Mouse (Mus musculus): Measurements from ENCODE around the gene Gmppb.

The Gmppb gene

GRCm38 (mm10) chr9:108051184-108051930 is 2.3 kb downstream of the Gmppb start:
- no peak for DNase-seq (ENCODE audit: low spot score in 2 of 2)

DNA sequence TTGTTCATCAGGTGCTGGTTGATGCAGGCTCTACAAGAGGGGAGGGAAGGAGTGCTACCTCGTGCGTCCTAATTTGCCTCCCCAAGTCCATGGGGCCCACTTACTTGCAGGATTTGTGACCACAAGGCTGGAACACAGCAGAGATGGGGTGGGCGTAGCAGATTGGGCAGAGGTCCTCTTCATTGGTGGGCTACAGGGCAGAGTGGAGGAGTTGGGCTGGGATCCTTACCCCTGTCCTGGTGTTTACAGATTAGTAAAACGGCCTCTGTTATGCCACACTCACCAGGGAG is 2.8 kb downstream of the Gmppb start:
- DNase-seq (ENCODE audit: low spot score in 2 of 2) = no peak

DNA sequence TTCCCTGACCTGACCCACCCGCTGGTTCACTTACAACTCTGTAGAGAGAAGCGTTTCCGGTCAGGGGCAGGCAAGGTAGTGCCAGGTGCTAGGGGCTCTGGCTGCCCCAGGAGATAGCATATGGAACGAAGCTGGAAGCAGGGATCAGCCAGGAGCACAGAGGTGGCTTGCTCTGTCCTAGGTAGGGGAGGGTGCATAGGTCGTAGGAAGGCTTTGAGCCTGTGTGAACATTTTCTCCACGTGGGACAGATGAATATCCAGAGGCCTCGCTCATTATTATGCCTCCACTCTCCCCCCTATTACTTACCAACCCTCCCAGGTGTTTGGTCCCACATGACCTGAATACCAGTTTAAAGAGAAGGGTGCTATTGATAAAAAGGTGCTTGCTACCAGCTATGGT is 3.4 kb downstream of the Gmppb start:
- DNase-seq (ENCODE audit: low spot score in 2 of 2) = no peak

GRCm38 (mm10) chr9:108052885-108053664 is 4.0 kb downstream of the Gmppb start, which contains the start of gene Amigo3:
TSS of gene Amigo3 (plus strand) at chr9:108053159.
- DNase-seq (ENCODE audit: low spot score in 2 of 2) = peak; percentile 96 to 98

DNA sequence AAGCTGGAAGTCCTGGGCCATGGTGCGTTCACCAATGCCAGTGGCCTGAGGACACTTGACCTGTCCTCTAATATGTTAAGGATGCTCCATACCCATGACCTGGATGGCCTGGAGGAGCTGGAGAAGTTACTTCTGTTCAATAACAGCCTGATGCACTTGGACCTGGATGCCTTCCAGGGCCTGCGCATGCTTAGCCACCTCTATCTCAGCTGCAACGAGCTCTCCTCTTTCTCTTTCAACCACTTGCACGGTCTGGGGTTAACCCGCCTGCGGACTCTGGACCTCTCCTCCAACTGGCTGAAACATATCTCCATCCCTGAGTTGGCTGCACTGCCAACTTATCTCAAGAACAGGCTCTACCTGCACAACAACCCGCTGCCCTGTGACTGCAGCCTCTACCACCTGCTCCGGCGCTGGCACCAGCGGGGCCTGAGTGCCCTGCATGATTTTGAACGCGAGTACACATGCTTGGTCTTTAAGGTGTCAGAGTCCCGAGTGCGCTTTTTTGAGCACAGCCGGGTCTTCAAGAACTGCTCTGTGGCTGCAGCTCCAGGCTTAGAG is 4.7 kb downstream of the Gmppb start:
- DNase-seq (ENCODE audit: low spot score in 2 of 2) = no peak

DNA sequence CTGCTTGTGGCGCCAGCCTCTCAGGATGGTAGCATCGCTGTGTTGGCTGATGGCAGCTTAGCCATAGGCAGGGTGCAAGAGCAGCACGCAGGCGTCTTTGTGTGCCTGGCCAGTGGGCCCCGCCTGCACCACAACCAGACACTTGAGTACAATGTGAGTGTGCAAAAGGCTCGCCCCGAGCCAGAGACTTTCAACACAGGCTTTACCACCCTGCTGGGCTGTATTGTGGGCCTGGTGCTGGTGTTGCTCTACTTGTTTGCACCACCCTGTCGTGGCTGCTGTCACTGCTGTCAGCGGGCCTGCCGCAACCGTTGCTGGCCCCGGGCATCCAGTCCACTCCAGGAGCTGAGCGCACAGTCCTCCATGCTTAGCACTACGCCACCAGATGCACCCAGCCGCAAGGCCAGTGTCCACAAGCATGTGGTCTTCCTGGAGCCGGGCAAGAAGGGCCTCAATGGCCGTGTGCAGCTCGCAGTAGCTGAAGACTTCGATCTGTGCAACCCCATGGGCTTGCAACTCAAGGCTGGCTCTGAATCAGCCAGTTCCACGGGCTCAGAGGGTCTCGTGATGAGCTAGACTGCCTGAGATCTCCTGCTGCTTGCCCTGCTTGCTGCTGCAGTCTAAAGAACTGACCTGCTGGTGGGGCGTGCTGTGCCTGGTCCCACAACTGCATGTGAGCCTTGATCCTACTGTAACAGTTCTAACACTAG is 5.4 kb downstream of the Gmppb start:
- no peak for DNase-seq (ENCODE audit: low spot score in 2 of 2)

- DNase-seq (ENCODE audit: low spot score in 2 of 2) = no peak
Observed at GRCm38 (mm10) chr9:108055061-108055460, 6.0 kb downstream of the Gmppb start.

GRCm38 (mm10) chr9:108055661-108056237 is 6.7 kb downstream of the Gmppb start:
- no peak for DNase-seq (ENCODE audit: low spot score in 2 of 2)

DNA sequence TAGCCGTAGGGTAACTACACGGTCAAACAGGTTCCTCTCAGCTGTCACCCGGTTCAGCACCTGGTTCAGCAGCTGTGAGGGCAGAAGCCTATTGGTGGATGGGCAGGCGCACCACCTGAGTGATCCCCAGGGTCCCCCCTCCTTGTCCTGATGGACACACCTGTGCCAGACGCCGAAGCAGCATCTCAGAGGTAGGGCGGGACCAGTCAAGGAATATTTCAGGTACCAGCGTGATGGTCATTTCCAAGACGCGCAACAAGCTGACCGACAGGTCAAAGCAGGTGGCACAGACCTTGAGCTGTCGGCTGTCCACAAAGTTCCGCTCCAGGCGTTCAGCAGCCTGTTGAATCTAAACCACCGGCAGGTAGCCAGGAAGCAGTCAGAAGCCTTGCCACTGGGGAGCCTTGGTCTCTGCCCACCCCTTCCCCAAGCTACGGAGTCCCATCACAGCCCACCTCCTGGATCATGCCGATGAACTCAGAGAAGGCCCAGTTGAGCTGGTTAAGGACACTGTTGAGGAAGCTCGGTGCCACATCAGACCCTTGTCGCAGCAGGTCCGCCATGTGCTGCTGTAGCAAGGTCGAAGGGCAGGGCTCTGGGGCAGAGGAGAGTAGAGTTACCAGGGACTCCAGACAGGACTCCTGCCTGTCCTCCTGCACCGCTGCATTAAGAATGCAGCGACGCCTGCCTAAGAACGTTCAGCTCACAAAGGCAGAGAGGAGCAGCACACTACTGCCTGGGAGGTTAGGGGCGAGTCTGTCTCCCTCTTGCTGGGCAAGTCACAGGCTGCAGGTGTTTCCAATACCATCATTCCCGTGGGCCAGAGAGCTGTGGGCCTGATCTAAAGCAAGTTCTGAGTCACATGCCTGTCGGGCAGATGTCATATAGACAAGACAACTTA is 7.6 kb downstream of the Gmppb start:
- no peak for DNase-seq (ENCODE audit: low spot score in 2 of 2)

DNA sequence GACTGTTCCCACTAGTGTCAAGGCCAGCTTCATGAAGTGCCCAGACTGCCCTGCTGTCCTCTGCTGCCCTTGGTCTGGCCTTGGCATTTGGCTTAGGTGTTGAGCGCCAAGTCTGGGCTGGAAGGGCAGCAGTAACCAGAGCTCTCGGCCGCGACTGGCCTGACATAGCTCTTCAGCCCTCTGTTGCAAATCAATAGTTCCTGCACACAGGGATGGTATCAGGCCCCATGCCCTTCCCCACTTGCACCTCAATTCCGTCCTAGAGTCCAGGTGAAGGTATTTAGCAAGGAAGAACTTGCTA is 8.2 kb downstream of the Gmppb start:
- no peak for DNase-seq (ENCODE audit: low spot score in 2 of 2)

DNA sequence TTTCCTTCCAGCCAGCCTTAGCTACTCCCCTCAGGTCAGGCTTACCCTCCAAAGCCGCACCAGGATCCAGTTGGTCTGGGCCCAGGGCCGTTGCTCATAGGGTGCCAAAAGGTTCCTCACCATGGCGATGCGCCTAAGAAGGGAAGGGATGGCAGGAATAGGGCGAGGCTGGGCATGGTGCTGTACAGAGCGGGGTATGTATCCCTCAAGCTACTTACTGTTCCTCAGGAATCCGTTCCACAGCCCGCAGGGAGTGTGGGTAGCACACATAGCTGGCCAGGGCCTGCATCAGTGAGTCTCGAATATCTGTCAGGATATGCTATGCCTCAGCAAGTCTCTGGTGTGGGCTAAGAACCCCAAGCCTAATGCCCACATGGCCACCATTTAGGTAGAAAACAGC is 9.2 kb downstream of the Gmppb start:
- DNase-seq (ENCODE audit: low spot score in 2 of 2) = no peak

GRCm38 (mm10) chr9:108062142-108062541 is 13.1 kb downstream of the Gmppb start:
- no peak for DNase-seq (ENCODE audit: low spot score in 2 of 2)

DNA sequence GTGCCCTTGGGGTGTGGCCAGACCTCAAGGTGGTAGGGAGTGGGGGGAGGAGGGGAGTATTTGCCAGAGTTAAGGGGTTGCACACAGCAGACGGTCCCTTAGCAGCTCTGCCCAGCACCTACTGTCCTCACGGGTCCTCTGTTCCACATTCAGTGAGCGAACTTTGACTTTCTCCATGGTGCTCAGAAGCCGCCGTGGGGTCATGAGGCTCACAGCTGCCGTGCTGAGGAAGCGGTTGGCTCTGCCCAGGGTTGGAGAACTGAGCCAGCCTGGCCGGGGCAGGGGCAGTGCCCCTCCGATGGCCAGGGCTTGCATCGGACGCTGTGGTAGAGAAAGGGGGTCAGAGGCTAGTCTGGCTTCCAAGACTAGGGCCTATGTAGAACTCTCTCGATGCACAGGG is 14.3 kb downstream of the Gmppb start:
- no peak for DNase-seq (ENCODE audit: low spot score in 2 of 2)

GRCm38 (mm10) chr9:108065491-108066011 is 16.5 kb downstream of the Gmppb start:
- DNase-seq (ENCODE audit: low spot score in 2 of 2) = peak in 1 of 2 experiments; percentile 67

- DNase-seq (ENCODE audit: low spot score in 2 of 2) = no peak
Observed at GRCm38 (mm10) chr9:108067199-108067598, 18.2 kb downstream of the Gmppb start.

GRCm38 (mm10) chr9:108067900-108068299 is 18.9 kb downstream of the Gmppb start:
- peak; percentile 72 to 88 for DNase-seq (ENCODE audit: low spot score in 2 of 2)

DNA sequence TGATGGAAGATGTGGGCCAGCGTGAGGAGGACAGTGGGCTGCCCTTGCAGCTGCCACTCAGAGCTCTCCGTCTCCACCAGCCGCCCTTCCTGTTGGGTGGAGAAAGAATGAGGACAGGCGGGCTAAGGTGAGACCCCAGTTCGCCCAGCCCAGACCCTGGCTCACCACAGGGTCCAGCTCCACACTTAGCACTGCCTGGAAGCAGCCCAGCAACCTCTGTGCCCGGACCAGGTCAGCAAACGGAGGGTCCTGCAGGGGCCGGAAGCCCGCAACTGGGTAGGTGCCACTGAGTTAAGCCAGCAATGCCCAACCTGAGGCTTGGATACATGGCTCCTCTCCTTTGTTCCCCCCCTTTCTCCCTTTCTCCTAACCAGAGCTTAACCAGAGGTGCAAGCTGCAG is 20.0 kb downstream of the Gmppb start:
- no peak for DNase-seq (ENCODE audit: low spot score in 2 of 2)

DNA sequence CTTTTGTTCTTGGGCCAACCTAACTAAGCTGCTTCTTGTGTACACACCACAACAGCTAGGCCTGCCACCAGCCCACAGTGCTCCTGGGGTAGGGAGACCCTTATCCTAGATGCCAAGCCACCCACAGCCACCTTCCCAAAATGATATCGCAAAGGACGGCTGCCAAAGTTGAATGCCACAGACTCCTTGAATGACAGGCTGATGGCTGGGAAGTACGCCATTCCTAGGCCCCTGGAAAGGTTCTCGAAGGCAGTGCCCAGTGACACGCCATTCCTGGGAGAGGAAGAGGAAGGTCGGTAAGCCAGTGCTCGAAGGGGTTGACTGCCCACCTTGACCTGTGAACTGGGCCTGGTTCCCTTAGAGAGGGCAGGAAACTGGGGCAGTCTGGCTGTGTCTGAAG is 20.5 kb downstream of the Gmppb start:
- DNase-seq (ENCODE audit: low spot score in 2 of 2) = no peak

- DNase-seq (ENCODE audit: low spot score in 2 of 2) = no peak
Observed at GRCm38 (mm10) chr9:108071801-108072200, 22.8 kb downstream of the Gmppb start.

GRCm38 (mm10) chr9:108072481-108072924 is 23.5 kb downstream of the Gmppb start:
- no peak for DNase-seq (ENCODE audit: low spot score in 2 of 2)

Data from cerebellum, postnatal 4 days (tissue).